Mouse (Mus musculus): ENCODE measurements around the gene Pxk. TPM values are rescaled to one million over a fixed set of nuclear protein-coding genes. Genes with fewer than 3 reads are reported as not detected.

Pxk gene
- polyA plus RNA-seq, 1 experiment from 2014 or later, result 39.4 TPM

DNA sequence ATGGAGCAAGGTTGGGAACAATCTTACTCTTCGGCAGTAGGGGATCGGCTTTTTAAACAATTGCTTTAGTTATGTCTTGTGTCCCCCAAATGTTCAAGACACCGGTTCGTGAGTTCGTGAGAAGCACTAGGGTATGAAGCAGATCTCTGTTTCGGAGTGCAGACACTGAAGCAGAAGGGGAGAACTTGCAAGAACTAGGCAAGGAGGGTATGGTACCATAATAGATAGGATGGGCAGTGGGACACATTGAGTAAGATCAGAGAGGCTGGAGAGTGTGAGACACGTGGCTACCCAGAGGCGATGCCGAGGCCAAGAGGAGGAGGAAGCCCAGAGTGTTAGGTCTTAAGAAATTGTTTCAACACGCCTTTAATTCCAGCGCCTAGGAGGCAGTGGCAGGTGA, 17.3 kb upstream of the Pxk start:
- peak overlapping the region; percentile 71 for H3K4me3 ChIP-seq
- no peaks in the 10 kb centered on the region for H3K27me3 ChIP-seq
- H3K27ac ChIP-seq, result peak overlapping the region; percentile 76
- H3K4me2 ChIP-seq, result peak overlapping the region; percentile 91
- peaks cover 18% of the 10 kb centered on the region for H3K36me3 ChIP-seq (ENCODE audit: poor library complexity, severe bottlenecking)
- H3K4me1 ChIP-seq, result peaks cover 16% of the 10 kb centered on the region
- H3K9ac ChIP-seq, result peak overlapping the region; percentile 83
- no peaks in the 10 kb centered on the region for H3K9me3 ChIP-seq (replicated peaks)
- peak; percentile 46 for ATAC-seq
- WGBS, result 4% methylated on average over 11 of the region's 11 CpGs

GRCm38 (mm10) chr14:8082949-8083348, 15.1 kb upstream of the Pxk start:
- Histone ChIP-seq H3K27ac (no peak overlapping the region), H3K4me1 (peaks cover 16% of the 10 kb centered on the region), H3K4me2 (no peak overlapping the region), H3K4me3 (no peak overlapping the region), H3K27me3 (no peaks in the 10 kb centered on the region), H3K36me3 (ENCODE audit: poor library complexity, severe bottlenecking) (peaks cover 37% of the 10 kb centered on the region), H3K9me3 (replicated peaks) (no peaks in the 10 kb centered on the region), H3K9ac (no peak overlapping the region)
- WGBS, result 87% methylated on average over 1 of the region's 1 CpGs
- no peak for ATAC-seq

- ATAC-seq, result no peak
- 0 out of 2 replicates have a peak, but pooled peaks cover 5% of the 10 kb centered on the region for H3K4me1 ChIP-seq
- H3K9me3 ChIP-seq (replicated peaks), result no peaks in the 10 kb centered on the region
- H3K36me3 ChIP-seq (ENCODE audit: poor library complexity, severe bottlenecking), result peaks cover 67% of the 10 kb centered on the region
- no peak overlapping the region for H3K4me2 ChIP-seq
- WGBS, result 92% methylated on average over 2 of the region's 2 CpGs
- no peaks in the 10 kb centered on the region for H3K27me3 ChIP-seq
- no peak overlapping the region for H3K9ac ChIP-seq
- no peak overlapping the region for H3K27ac ChIP-seq
- no peak overlapping the region for H3K4me3 ChIP-seq
Measured at GRCm38 (mm10) chr14:8089016-8089415, 9.0 kb upstream of the Pxk start.

DNA sequence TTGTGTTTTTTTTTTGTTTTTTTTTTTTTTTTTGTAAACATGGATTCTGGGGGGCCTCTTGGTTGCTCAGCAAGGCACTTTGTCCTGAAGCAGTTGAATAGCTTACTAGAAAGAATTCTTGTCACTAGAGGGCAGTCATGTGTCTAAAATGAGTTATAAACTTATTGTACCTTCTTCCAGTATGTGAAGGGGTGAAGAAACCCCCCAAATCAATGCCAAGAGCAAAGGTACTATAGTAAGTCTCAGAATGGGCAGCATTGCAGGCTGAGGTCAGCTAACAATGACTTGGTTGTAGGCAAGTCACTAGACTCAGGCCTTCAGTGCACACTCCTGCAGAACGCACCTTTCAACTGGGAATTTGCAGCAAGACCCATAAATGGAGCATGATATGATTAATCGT, 5.4 kb upstream of the Pxk start:
- Histone ChIP-seq H3K4me2 (no peak overlapping the region), H3K36me3 (ENCODE audit: poor library complexity, severe bottlenecking) (peaks cover 35% of the 10 kb centered on the region), H3K4me1 (0 out of 2 replicates have a peak, but pooled peaks cover 6% of the 10 kb centered on the region), H3K9me3 (replicated peaks) (no peaks in the 10 kb centered on the region), H3K9ac (no peak overlapping the region), H3K27ac (no peak overlapping the region), H3K4me3 (no peak overlapping the region), H3K27me3 (no peaks in the 10 kb centered on the region)
- peak; percentile 55; the same call in 1 of the 2 replicates for ATAC-seq
- 99% methylated on average over 2 of the region's 2 CpGs for WGBS

DNA sequence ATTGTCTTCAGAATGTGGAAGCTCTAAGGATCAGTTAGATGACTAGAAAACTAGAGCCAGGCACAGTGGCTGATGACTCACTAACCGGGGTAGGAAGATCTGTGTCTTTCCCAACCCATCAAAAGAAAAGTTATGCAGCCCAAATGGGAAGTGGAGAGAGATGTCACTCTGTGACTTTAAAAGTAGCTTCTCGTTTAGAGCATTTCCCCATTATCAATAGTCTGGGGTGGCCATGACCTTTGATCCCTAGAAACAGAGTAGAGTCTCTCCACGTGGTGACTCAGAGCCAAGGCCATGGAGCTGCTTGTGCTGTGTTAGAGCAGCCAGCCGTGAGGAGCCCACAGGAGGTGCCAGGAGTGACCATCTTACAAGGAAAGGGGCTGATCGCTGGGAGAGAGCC, 4.6 kb upstream of the Pxk start:
- 43% methylated on average over 5 of the region's 5 CpGs for WGBS
- Histone ChIP-seq H3K4me2 (no peak overlapping the region), H3K27me3 (no peaks in the 10 kb centered on the region), H3K4me3 (no peak overlapping the region), H3K36me3 (ENCODE audit: poor library complexity, severe bottlenecking) (peaks cover 29% of the 10 kb centered on the region), H3K9ac (no peak overlapping the region), H3K4me1 (0 out of 2 replicates have a peak, but pooled peaks cover 9% of the 10 kb centered on the region), H3K27ac (no peak overlapping the region), H3K9me3 (replicated peaks) (no peaks in the 10 kb centered on the region)
- peak; percentile 28; the same call in 1 of the 2 replicates for ATAC-seq

DNA sequence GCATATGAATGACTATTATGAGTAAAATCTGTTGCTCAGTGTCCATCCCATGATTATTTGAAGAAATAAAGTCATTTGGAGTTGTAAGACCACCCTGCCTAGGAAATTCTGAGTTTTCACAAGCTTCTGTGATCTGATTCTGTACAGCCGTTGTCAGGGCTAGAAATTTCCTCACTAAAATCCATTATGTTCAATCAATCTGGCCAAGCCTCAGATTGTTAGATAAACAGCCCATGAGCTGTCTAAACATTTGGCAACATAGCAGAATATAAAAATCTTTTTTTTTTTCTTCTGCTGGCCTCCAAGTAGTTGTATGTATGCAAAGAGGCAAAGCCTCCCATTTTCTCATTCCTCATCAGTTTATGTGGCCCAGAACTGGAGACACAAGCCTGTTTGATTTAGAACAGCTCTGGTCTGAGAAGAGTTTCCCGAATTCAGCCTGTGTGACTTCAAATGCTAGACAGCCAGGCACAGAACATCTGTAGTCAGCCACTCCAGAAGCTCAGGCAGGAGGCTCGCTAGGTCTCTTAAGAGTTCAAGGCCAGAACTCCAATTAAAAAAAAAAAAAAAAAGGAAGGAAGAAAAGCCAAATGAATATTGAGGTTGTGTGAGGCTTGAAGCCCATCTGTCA, 3.0 kb upstream of the Pxk start:
- H3K9ac ChIP-seq, result no peak overlapping the region
- H3K36me3 ChIP-seq (ENCODE audit: poor library complexity, severe bottlenecking), result peaks cover 13% of the 10 kb centered on the region
- H3K9me3 ChIP-seq (replicated peaks), result no peaks in the 10 kb centered on the region
- no peaks in the 10 kb centered on the region for H3K27me3 ChIP-seq
- H3K4me2 ChIP-seq, result no peak overlapping the region
- no peak overlapping the region for H3K4me3 ChIP-seq
- ATAC-seq, result no peak
- H3K4me1 ChIP-seq, result peaks cover 18% of the 10 kb centered on the region
- WGBS, result 64% methylated on average over 3 of the region's 3 CpGs
- no peak overlapping the region for H3K27ac ChIP-seq

- no peaks in the 10 kb centered on the region for H3K27me3 ChIP-seq
- whole genome bisulfite sequencing, result 81% methylated on average over 7 of the region's 7 CpGs
- no peak overlapping the region for H3K9ac ChIP-seq
- H3K36me3 ChIP-seq (ENCODE audit: poor library complexity, severe bottlenecking), result peaks cover 8% of the 10 kb centered on the region
- no peak overlapping the region for H3K4me2 ChIP-seq
- no peaks in the 10 kb centered on the region for H3K9me3 ChIP-seq (replicated peaks)
- H3K4me1 ChIP-seq, result peaks cover 19% of the 10 kb centered on the region
- H3K27ac ChIP-seq, result no peak overlapping the region
- no peak overlapping the region for H3K4me3 ChIP-seq
- no peak for ATAC-seq
Measured at GRCm38 (mm10) chr14:8095562-8095950, 2.5 kb upstream of the Pxk start.

DNA sequence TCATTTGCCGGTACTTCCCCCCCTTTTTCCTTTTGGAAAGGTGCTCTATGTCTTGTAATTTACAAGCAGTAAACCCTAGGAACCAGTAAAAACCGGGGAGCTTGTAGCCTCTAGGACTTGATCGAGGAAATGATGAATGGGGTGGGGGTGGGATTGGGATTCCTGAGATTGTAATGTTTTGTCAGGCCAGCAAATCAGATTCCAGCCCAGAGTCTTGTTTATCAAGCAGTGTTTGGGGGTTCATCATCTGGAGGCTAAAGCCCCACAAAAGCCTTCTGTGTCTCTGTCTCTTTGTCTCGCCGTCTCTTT, 630 bp downstream of the Pxk start:
- Histone ChIP-seq H3K9me3 (replicated peaks) (no peaks in the 10 kb centered on the region), H3K4me1 (peaks cover 29% of the 10 kb centered on the region), H3K27ac (peak overlapping the region; percentile 58), H3K27me3 (no peaks in the 10 kb centered on the region), H3K36me3 (ENCODE audit: poor library complexity, severe bottlenecking) (no peaks in the 10 kb centered on the region), H3K9ac (peak overlapping the region; percentile 85), H3K4me3 (peak overlapping the region; percentile 85), H3K4me2 (peak overlapping the region; percentile 59)
- ATAC-seq, result peak; percentile 31; the same call in 1 of the 2 replicates
- 1% methylated on average over 5 of the region's 5 CpGs for WGBS

- Histone ChIP-seq H3K27ac (no peak overlapping the region), H3K9ac (0 out of 2 replicates have a peak overlapping the region, but pooled peaks have one; percentile 47), H3K9me3 (replicated peaks) (no peaks in the 10 kb centered on the region), H3K36me3 (ENCODE audit: poor library complexity, severe bottlenecking) (no peaks in the 10 kb centered on the region), H3K4me2 (peak overlapping the region; percentile 59), H3K27me3 (no peaks in the 10 kb centered on the region), H3K4me1 (peaks cover 33% of the 10 kb centered on the region), H3K4me3 (peak overlapping the region; percentile 85)
- 76% methylated on average over 10 of the region's 10 CpGs for WGBS
- ATAC-seq, result no peak
Measured at GRCm38 (mm10) chr14:8099561-8100021, 1.6 kb downstream of the Pxk start.

DNA sequence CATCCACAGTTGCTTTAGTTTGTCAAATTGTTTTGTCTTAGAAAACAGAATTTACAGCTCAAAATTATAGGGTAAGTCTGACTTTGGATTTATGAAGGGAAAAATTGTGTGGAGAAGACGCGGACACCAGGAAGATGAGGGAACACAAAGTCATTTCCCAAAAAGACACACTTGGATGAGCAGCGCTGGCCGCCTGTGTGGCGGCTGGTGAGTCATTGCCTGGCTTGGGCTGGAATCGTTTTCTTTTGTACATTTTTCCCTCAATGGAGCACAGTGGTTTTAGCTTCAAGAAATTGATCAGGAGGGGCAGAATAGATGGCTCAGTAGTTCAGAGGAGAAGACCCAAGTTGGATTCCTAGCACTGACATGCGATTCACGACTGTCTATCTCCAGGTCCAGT, 3.9 kb downstream of the Pxk start:
- H3K27me3 ChIP-seq, result no peaks in the 10 kb centered on the region
- no peak for ATAC-seq
- H3K9me3 ChIP-seq (replicated peaks), result no peaks in the 10 kb centered on the region
- H3K27ac ChIP-seq, result no peak overlapping the region
- H3K4me1 ChIP-seq, result peaks cover 33% of the 10 kb centered on the region
- WGBS, result 85% methylated on average over 8 of the region's 8 CpGs
- no peak overlapping the region for H3K9ac ChIP-seq
- H3K36me3 ChIP-seq (ENCODE audit: poor library complexity, severe bottlenecking), result no peaks in the 10 kb centered on the region
- H3K4me3 ChIP-seq, result no peak overlapping the region
- no peak overlapping the region for H3K4me2 ChIP-seq

DNA sequence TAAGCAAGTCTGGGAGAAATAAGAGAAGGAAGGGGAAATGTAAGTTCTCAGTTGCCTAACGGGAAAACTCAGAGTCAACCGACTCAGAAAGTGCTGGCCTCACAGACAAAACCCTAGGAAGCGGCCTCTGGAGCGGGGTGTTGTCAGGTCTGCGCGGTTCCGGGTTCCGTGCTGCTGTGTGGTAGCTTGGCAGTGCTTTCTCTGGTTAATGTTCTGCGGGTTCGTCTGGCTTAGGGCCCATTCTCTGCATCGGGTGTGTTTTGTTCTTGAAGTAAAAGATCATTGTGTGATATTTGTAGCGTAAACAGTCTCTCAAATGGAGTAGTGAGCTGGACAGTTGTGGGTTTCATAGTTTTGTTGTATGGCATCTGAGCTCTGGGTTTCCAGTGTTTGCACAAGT, 4.7 kb downstream of the Pxk start:
- Histone ChIP-seq H3K4me3 (no peak overlapping the region), H3K27me3 (no peaks in the 10 kb centered on the region), H3K4me1 (peaks cover 32% of the 10 kb centered on the region), H3K27ac (no peak overlapping the region), H3K36me3 (ENCODE audit: poor library complexity, severe bottlenecking) (no peaks in the 10 kb centered on the region), H3K9me3 (replicated peaks) (no peaks in the 10 kb centered on the region), H3K4me2 (no peak overlapping the region), H3K9ac (no peak overlapping the region)
- WGBS, result 74% methylated on average over 12 of the region's 12 CpGs
- no peak for ATAC-seq

DNA sequence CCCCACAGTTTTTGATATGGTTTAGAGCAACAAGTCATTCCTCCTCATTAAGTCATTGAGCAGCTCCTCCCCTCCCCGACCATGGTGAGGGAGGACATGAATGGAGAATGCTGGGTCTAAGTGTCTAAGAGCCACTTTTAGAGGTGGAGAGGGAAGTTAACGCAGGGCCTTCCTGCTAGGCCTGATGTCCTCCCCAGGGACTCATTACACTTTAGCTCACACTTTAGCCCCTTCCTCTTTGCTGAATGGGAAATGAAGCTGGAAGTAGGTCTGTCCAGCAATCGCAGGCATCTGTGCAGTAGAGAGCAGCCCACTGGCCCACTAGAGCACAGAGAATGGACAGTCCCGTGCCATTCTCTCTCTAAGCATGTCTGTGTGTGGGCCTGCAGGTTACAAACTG, 10.0 kb downstream of the Pxk start:
- Histone ChIP-seq H3K27ac (no peak overlapping the region), H3K27me3 (no peaks in the 10 kb centered on the region), H3K4me3 (no peak overlapping the region), H3K4me2 (no peak overlapping the region), H3K4me1 (peaks cover 10% of the 10 kb centered on the region), H3K9ac (no peak overlapping the region), H3K9me3 (replicated peaks) (no peaks in the 10 kb centered on the region), H3K36me3 (ENCODE audit: poor library complexity, severe bottlenecking) (no peaks in the 10 kb centered on the region)
- no peak for ATAC-seq
- 90% methylated on average over 4 of the region's 4 CpGs for WGBS

- H3K4me1 ChIP-seq, result peaks cover 2% of the 10 kb centered on the region; the same call in 1 of the 2 replicates
- no peak for ATAC-seq
- no peak overlapping the region for H3K27ac ChIP-seq
- 85% methylated on average over 1 of the region's 1 CpGs for WGBS
- no peak overlapping the region for H3K4me2 ChIP-seq
- no peaks in the 10 kb centered on the region for H3K9me3 ChIP-seq (replicated peaks)
- H3K27me3 ChIP-seq, result no peaks in the 10 kb centered on the region
- no peak overlapping the region for H3K4me3 ChIP-seq
- no peak overlapping the region for H3K9ac ChIP-seq
- no peaks in the 10 kb centered on the region for H3K36me3 ChIP-seq (ENCODE audit: poor library complexity, severe bottlenecking)
Measured at GRCm38 (mm10) chr14:8108976-8109375, 11.0 kb downstream of the Pxk start.
